Mouse (Mus musculus) embryo, embryonic 11 days (tissue): ENCODE measurements around the gene Plscr1.

ENCODE experiments used
- DNase-seq: peaks from one replicate; pipeline ENCODE4 v3.0.0-alpha.2; 2015

The Plscr1 gene

DNA sequence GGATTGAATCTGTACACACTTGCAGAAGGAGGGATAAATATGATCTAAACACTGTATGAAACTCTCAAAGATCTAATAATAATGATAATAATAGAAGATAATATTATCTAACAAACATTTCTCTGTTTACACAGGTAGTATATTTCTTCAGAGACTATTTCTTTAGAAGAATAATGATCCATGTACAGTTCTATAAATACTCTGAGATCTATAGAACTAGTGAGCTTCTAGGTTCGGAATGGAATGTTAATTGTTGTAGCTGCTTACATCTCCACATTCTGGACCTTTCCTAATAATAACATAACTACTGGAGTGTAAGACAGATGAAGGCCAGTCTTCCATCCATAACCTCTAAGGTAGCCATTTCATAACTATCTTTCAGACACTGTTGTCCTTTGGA is 59.5 kb downstream of the Plscr1 start, which contains the start of gene 1700057G04Rik:
1700057G04Rik (plus strand) TSS at position 301 of the 400 bp plus-strand sequence.
- no peak for DNase-seq

DNA sequence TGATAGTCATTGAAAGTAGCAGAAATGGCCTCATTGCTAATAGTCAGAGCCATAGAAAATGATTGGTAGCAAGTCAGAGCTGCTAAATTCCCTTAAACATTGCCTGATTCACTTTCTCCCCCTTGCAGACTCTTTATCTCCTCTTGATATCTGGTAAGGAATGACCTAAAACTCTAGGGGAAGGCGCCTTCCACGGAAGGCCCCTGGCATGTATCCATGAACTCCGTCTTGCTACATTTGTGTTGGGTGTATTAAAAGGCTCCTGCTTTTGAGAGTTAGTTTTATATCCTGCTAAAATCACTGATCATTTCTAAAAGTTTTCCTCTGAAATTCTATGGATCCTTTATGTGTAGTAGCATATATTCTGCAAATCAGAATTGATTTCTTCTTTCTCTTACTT is 67.2 kb downstream of the Plscr1 start:
- DNase-seq, result no peak
